Mouse (Mus musculus) Patski (cell line): ENCODE data around the gene Gm2431. TPM values are rescaled to one million over a fixed set of nuclear protein-coding genes. Genes with fewer than 3 reads are reported as not detected.
"Not testable (repeated sequence)": the region's sequence is repeated elsewhere in the genome, so short reads cannot be mapped to it uniquely, and the experiment has no call there.

ENCODE experiments used
- ATAC-seq: fragments of 100-300 bp; one replicate; pipeline ENCODE4 v1.8.0; 2021
- CTCF ChIA-PET: fragments of 350-600 bp; sonication (Branson Sonifier 250); formaldehyde crosslinking; loops from one replicate; lab custom pipeline; 2022; ENCODE audit warnings: inconsistent platforms; lab: Charles Lee
- POLR2A ChIA-PET: fragments of 350-600 bp; sonication (Branson Sonifier 250); formaldehyde crosslinking; loops from one replicate; lab custom pipeline; 2022; ENCODE audit warnings: antibody characterized with exemption, inconsistent platforms; lab: Charles Lee
- DNase-seq: peaks from one replicate; pipeline ENCODE4 v3.0.0-alpha.2; 2011; ENCODE audit warnings: low read depth, low spot score
- H3K27me3 ChIP-seq: fragments of 371-371 bp; one replicate; pipeline ENCODE4 v1.5.1; 2021
- CTCF ChIP-seq: fragments of 100-300 bp; IDR thresholded peaks from one replicate; pipeline ENCODE4 v1.5.1; 2021
- in situ Hi-C: fragments of 300-500 bp; cut with MboI; formaldehyde crosslinking; loops from 3 replicates; pipeline ENCODE4 v1.11.1; 2018; ENCODE audit warnings: low pct_unique_long_range_greater_than_20kb, mixed read lengths
- polyA plus RNA-seq: library from polyadenylated mRNA; unstranded; gene quantifications from one replicate; pipeline ENCODE4 v1.2.3, GENCODE M21; 2021

The Gm2431 gene
- polyA plus RNA-seq, 1 experiment from 2014 or later: not detected

GRCm38 (mm10) chr7:142284023-142284591, 26.0 kb upstream of the Gm2431 start:
- DNase-seq (no peak), ATAC-seq (peak; percentile 73)
- no peak for TF ChIP-seq CTCF
- peaks cover 5% of the 10 kb centered on the region for H3K27me3 ChIP-seq
- ChIA-PET CTCF (interaction anchor here (1.0 to 1.7 kb wide), 7 partner anchors 8 to 35 kb away, joined by 3 to 8 read pairs (median 5); no protein-coding TSS in a partner anchor), POLR2A (no interaction called here)
- in situ Hi-C loops: no loop called here

- ATAC-seq, in situ Hi-C loops, POLR2A ChIA-PET, H3K27me3 ChIP-seq, DNase-seq: not testable (repeated sequence)
- CTCF ChIA-PET: interaction anchor here (1.3 to 1.4 kb wide), 2 partner anchors 11 to 34 kb away, joined by 3 read pairs; no protein-coding TSS in a partner anchor
Measured at GRCm38 (mm10) chr7:142282847-142283246, 24.7 kb upstream of the Gm2431 start.

- CTCF ChIA-PET, in situ Hi-C loops, DNase-seq: not testable (repeated sequence)
Measured at GRCm38 (mm10) chr7:142279291-142279690, 21.1 kb upstream of the Gm2431 start.

GRCm38 (mm10) chr7:142278183-142278582, 20.0 kb upstream of the Gm2431 start:
- DNase-seq, H3K27me3 ChIP-seq, POLR2A ChIA-PET, in situ Hi-C loops, ATAC-seq: not testable (repeated sequence)
- TF ChIP-seq CTCF: peak; percentile 71
- CTCF ChIA-PET: interaction anchor here (0.7 kb wide), 1 partner anchor 22 kb away, joined by 3 read pairs; no protein-coding TSS in a partner anchor

More at GRCm38 (mm10) chr7:142279291-142279690, 21.1 kb upstream of the Gm2431 start:
- TF ChIP-seq CTCF: peak; percentile 19
- POLR2A ChIA-PET, ATAC-seq, H3K27me3 ChIP-seq: not testable (repeated sequence)

GRCm38 (mm10) chr7:142274263-142274662, 16.1 kb upstream of the Gm2431 start, which contains the start of gene Gm4559:
Gm4559 (minus strand) TSS chr7:142274363.
- peaks cover 17% of the 10 kb centered on the region for H3K27me3 ChIP-seq
- in situ Hi-C loops, DNase-seq, CTCF ChIA-PET, POLR2A ChIA-PET, ATAC-seq: not testable (repeated sequence)

- POLR2A ChIA-PET: no interaction called here
- ATAC-seq (peak; percentile 57), DNase-seq (no peak)
- H3K27me3 ChIP-seq: peaks cover 3% of the 10 kb centered on the region
- CTCF ChIA-PET: interaction anchor here (1.1 to 2.1 kb wide), 4 partner anchors 18 to 29 kb away, joined by 3 to 8 read pairs (median 4); no protein-coding TSS in a partner anchor
- in situ Hi-C loops: no loop called here
- peak; percentile 63 for TF ChIP-seq CTCF
Measured at GRCm38 (mm10) chr7:142255517-142255916, 2.6 kb downstream of the Gm2431 start.

GRCm38 (mm10) chr7:142249824-142250223, 8.3 kb downstream of the Gm2431 start:
- CTCF ChIA-PET: no interaction called here
- TF ChIP-seq CTCF: peak; percentile 54
- DNase-seq: no peak
- H3K27me3 ChIP-seq: peaks cover 9% of the 10 kb centered on the region
- no peak for ATAC-seq
- POLR2A ChIA-PET: no interaction called here
- in situ Hi-C loops: loop anchor here (5.0 kb wide), 1 partner anchor 103 kb away; no protein-coding TSS in a partner anchor

- ChIA-PET POLR2A (no interaction called here), CTCF (no interaction called here)
- TF ChIP-seq CTCF: no peak
- in situ Hi-C loops: no loop called here
- peaks cover 20% of the 10 kb centered on the region for H3K27me3 ChIP-seq
- ATAC-seq: no peak
- no peak for DNase-seq
Measured at GRCm38 (mm10) chr7:142240978-142241377, 17.2 kb downstream of the Gm2431 start, which contains the start of gene Gm40460. Gm40460 (minus strand) TSS chr7:142241078.

GRCm38 (mm10) chr7:142231540-142231939, 26.6 kb downstream of the Gm2431 start:
- no peak for TF ChIP-seq CTCF
- no peak for DNase-seq
- H3K27me3 ChIP-seq: no peaks in the 10 kb centered on the region
- CTCF ChIA-PET: no interaction called here
- in situ Hi-C loops: no loop called here
- ATAC-seq: no peak
- POLR2A ChIA-PET: no interaction called here

GRCm38 (mm10) chr7:142229871-142230270, 28.3 kb downstream of the Gm2431 start, which contains the start of gene Krtap5-5:
Krtap5-5 (minus strand) TSS chr7:142229971.
- DNase-seq, in situ Hi-C loops, POLR2A ChIA-PET, H3K27me3 ChIP-seq, ATAC-seq, CTCF ChIA-PET: not testable (repeated sequence)

- no peaks in the 10 kb centered on the region for H3K27me3 ChIP-seq
- in situ Hi-C loops: no loop called here
- no peak for DNase-seq
- ChIA-PET CTCF (interaction anchor here (1.1 kb wide), 1 partner anchor 10 kb away, joined by 3 read pairs; no protein-coding TSS in a partner anchor), POLR2A (no interaction called here)
- no peak for ATAC-seq
- no peak for TF ChIP-seq CTCF
Measured at GRCm38 (mm10) chr7:142224518-142224917, 33.6 kb downstream of the Gm2431 start.

- POLR2A ChIA-PET, ATAC-seq, in situ Hi-C loops, CTCF ChIA-PET, H3K27me3 ChIP-seq, DNase-seq: not testable (repeated sequence)
Measured at GRCm38 (mm10) chr7:142212136-142212535, 46.0 kb downstream of the Gm2431 start.
